In the genomic region with DNA sequence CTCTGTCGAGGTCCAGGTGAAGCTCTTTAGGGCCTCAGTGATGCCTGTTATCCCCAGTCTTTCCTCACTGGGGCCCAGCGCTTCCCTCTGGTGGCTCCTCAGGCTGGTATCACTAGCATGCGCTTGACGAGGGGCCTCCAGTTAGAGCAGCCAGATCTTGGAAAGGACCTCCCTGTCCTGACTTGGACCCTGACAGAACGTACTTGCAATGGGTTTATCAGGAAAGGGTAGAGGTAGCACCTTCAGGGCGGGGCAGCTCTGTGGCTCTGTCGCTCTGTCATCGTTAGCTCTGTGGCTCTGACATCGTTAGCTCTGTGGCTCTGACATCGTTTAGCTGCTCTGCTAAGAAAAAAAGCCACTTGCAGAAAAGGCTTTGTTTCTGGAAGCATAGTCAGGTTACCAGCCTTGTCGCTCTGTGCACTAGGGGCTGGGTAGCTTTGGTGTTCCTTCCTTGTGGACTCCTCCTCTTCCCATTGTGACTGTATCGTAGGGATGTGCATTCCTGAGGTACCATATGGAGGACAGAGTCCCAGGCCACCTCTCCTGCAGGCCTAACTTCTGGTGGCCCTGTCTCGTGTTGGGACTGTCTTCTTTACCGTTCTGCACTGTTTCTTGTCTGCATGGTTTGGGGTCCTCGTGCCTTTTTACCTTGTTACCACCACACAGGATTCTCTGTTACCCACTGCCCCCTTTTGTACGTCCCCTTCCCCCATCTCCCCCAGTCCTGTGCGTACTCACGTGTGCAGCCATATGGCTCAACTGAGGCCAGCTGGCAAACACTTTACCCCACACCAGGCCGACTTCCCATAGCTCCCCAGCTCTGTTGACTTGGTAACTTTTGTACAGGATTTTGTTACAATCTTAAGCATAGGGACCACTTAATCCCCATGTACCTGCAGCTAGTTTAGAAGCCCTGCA, we compare ENCODE assay signal across 12 mouse cellular contexts.
DNase-seq lines count a peak whose midpoint lies in the region; ATAC-seq and TF ChIP-seq lines count a peak whose summit lies in the region.
"Had no signal": no experiment of that assay in that cellular context is flagged by ENCODE, and none has a peak within 500 bp of the region (broad histone marks: within the 10 kb centered on the region; RNA-seq: fewer than 3 reads in every experiment).

No protein-coding gene starts in this region.

- no peak overlapping the region for H3K4me3 ChIP-seq in layer of hippocampus, adult 2 months
- H3K4me3 ChIP-seq in forebrain, embryonic 11.5 days (ENCODE audit: low read depth, low read length): no peak overlapping the region
- H3K4me3 ChIP-seq in hindbrain, postnatal 0 days (ENCODE audit: low read length): no peak overlapping the region
- H3K4me3 ChIP-seq in neural tube, embryonic 13.5 days: no peak overlapping the region
- H3K4me3 ChIP-seq: heart, embryonic 10.5 days had no signal

- WGBS in forebrain, embryonic 11.5 days: 60% methylated on average over 19 of the region's 19 CpGs
- WGBS in hindbrain, postnatal 0 days: 54% methylated on average over 19 of the region's 19 CpGs
- WGBS in neural tube, embryonic 13.5 days: 62% methylated on average over 19 of the region's 19 CpGs

- H3K4me2 ChIP-seq in forebrain, embryonic 11.5 days (ENCODE audit: low read depth, low read length, severe bottlenecking): no peak overlapping the region
- H3K4me2 ChIP-seq in hindbrain, postnatal 0 days (ENCODE audit: low read depth, low read length): no peak overlapping the region
- no peak overlapping the region for H3K4me2 ChIP-seq in neural tube, embryonic 13.5 days
- H3K4me2 ChIP-seq: lung, embryonic 14.5 days had no signal

- peak overlapping the region; percentile 18; the same call in 1 of the 2 replicates for H3K27ac ChIP-seq in layer of hippocampus, adult 2 months
- H3K27ac ChIP-seq in forebrain, embryonic 11.5 days (ENCODE audit: low read depth, low read length): peak overlapping the region; percentile 18; the same call in 1 of the 2 replicates
- peak overlapping the region; percentile 64; the same call in 1 of the 2 replicates for H3K27ac ChIP-seq in hindbrain, postnatal 0 days
- peak overlapping the region; percentile 34 for H3K27ac ChIP-seq in neural tube, embryonic 13.5 days (replicated peaks)

- no peak for TF ChIP-seq CTCF in layer of hippocampus, adult 2 months (conservative IDR thresholded peaks at IDR 0.05)
- TF ChIP-seq CTCF in hindbrain, postnatal 0 days (IDR thresholded peaks at IDR 0.05; ENCODE audit: low read depth): peak; percentile 41

- no peak for ATAC-seq in forebrain, embryonic 11.5 days (replicated peaks; ENCODE audit: low FRiP score)
- ATAC-seq in hindbrain, postnatal 0 days: peak; percentile 33; the same call in 1 of the 2 replicates
- no peak; the same call in 1 of the 2 replicates for ATAC-seq in neural tube, embryonic 13.5 days (ENCODE audit: low read depth)
- no peak for ATAC-seq in inflammation-experienced regulatory T-cells, adult 6 months

- no peak overlapping the region; the same call in none of the 2 replicates for H3K9ac ChIP-seq in forebrain, embryonic 11.5 days (ENCODE audit: low read length)
- no peak overlapping the region for H3K9ac ChIP-seq in hindbrain, postnatal 0 days (replicated peaks; ENCODE audit: low read length)
- no peak overlapping the region for H3K9ac ChIP-seq in neural tube, embryonic 13.5 days
- H3K9ac ChIP-seq: lung, embryonic 14.5 days had no signal

- 0 out of 2 replicates have a peak, but pooled peaks cover 2% of the 10 kb centered on the region for H3K4me1 ChIP-seq in forebrain, embryonic 11.5 days (replicated peaks; ENCODE audit: control insufficient read depth, insufficient read depth, low read length)
- peaks cover 15% of the 10 kb centered on the region for H3K4me1 ChIP-seq in hindbrain, postnatal 0 days (ENCODE audit: insufficient read depth, low read length)
- peaks cover 24% of the 10 kb centered on the region for H3K4me1 ChIP-seq in neural tube, embryonic 13.5 days (replicated peaks)

- no peaks in the 10 kb centered on the region for H3K9me3 ChIP-seq in forebrain, embryonic 11.5 days (ENCODE audit: control insufficient read depth, low read length)
- H3K9me3 ChIP-seq in hindbrain, postnatal 0 days (ENCODE audit: low read length): no peaks in the 10 kb centered on the region
- H3K9me3 ChIP-seq in neural tube, embryonic 13.5 days: no peaks in the 10 kb centered on the region
- H3K9me3 ChIP-seq: heart, embryonic 10.5 days had no signal

- no peaks in the 10 kb centered on the region for H3K27me3 ChIP-seq in forebrain, embryonic 11.5 days (ENCODE audit: control insufficient read depth, insufficient read depth, low read length)
- H3K27me3 ChIP-seq in hindbrain, postnatal 0 days (ENCODE audit: insufficient read depth, low read length): no peaks in the 10 kb centered on the region
- no peaks in the 10 kb centered on the region for H3K27me3 ChIP-seq in neural tube, embryonic 13.5 days

- no peaks in the 10 kb centered on the region; the same call in 1 of the 2 replicates for H3K36me3 ChIP-seq in forebrain, embryonic 11.5 days (ENCODE audit: control insufficient read depth, insufficient read depth, low read length)
- peaks cover 11% of the 10 kb centered on the region; the same call in 1 of the 2 replicates for H3K36me3 ChIP-seq in hindbrain, postnatal 0 days (ENCODE audit: insufficient read depth, low read length)
- peaks cover 44% of the 10 kb centered on the region for H3K36me3 ChIP-seq in neural tube, embryonic 13.5 days

- DNase-seq in layer of hippocampus, adult 2 months (ENCODE audit: low spot score in 2 of 2): no peak
- no peak for DNase-seq in layer of hippocampus, postnatal 14 days (ENCODE audit: low spot score in 2 of 2)
- no peak for DNase-seq in forebrain, embryonic 11.5 days (ENCODE audit: low spot score)
- DNase-seq in hindbrain, postnatal 0 days (ENCODE audit: low spot score): peak; percentile 42
- DNase-seq in layer of hippocampus, postnatal 10 days (ENCODE audit: low spot score in 2 of 2): no peak
- DNase-seq in kidney, adult 18-20 months: no peak
- DNase-seq: kidney, adult 2 months; lung, embryonic 14.5 days; right cerebral cortex, postnatal 25 days had no signal
